Mouse (Mus musculus): ENCODE measurements around the gene Tnrc6c. TPM values are rescaled to one million over a fixed set of nuclear protein-coding genes. Genes with fewer than 3 reads are reported as not detected.

The Tnrc6c gene
- polyA plus RNA-seq, 1 experiment from 2014 or later = 20.0 TPM

- Histone ChIP-seq H3K9me3 (replicated peaks; ENCODE audit: control insufficient read depth, low read length) (no peaks in the 10 kb centered on the region), H3K4me3 (ENCODE audit: low read depth, low read length) (no peak overlapping the region), H3K9ac (ENCODE audit: low read length) (no peak overlapping the region), H3K27me3 (replicated peaks; ENCODE audit: control insufficient read depth, insufficient read depth, low read length) (no peaks in the 10 kb centered on the region), H3K4me1 (ENCODE audit: control insufficient read depth, insufficient read depth, low read length) (no peaks in the 10 kb centered on the region), H3K27ac (ENCODE audit: low read depth, low read length) (no peak overlapping the region), H3K36me3 (ENCODE audit: control insufficient read depth, insufficient read depth, low read length) (peaks cover 37% of the 10 kb centered on the region), H3K4me2 (ENCODE audit: low read length) (no peak overlapping the region)
- WGBS = 91% methylated on average over 7 of the region's 7 CpGs
- DNase-seq (ENCODE audit: low spot score) (no peak), ATAC-seq (no peak)
Observed at GRCm38 (mm10) chr11:117731470-117731869, 77.4 kb downstream of the Tnrc6c start.

- Histone ChIP-seq H3K36me3 (ENCODE audit: control insufficient read depth, insufficient read depth, low read length) (peaks cover 81% of the 10 kb centered on the region), H3K27me3 (replicated peaks; ENCODE audit: control insufficient read depth, insufficient read depth, low read length) (no peaks in the 10 kb centered on the region), H3K4me3 (ENCODE audit: low read depth, low read length) (no peak overlapping the region), H3K27ac (ENCODE audit: low read depth, low read length) (no peak overlapping the region), H3K9ac (ENCODE audit: low read length) (no peak overlapping the region), H3K9me3 (replicated peaks; ENCODE audit: control insufficient read depth, low read length) (no peaks in the 10 kb centered on the region), H3K4me2 (ENCODE audit: low read length) (no peak overlapping the region), H3K4me1 (ENCODE audit: control insufficient read depth, insufficient read depth, low read length) (no peaks in the 10 kb centered on the region)
- ATAC-seq = no peak
- 67% methylated on average over 5 of the region's 5 CpGs for WGBS
- DNase-seq (ENCODE audit: low spot score) = no peak
Observed at GRCm38 (mm10) chr11:117736037-117736689, 82.1 kb downstream of the Tnrc6c start.

GRCm38 (mm10) chr11:117738123-117738522, 84.0 kb downstream of the Tnrc6c start:
- no peak overlapping the region for H3K4me3 ChIP-seq (ENCODE audit: low read depth, low read length)
- 89% methylated on average over 5 of the region's 5 CpGs for WGBS
- no peaks in the 10 kb centered on the region for H3K9me3 ChIP-seq (replicated peaks; ENCODE audit: control insufficient read depth, low read length)
- peaks cover 93% of the 10 kb centered on the region for H3K36me3 ChIP-seq (ENCODE audit: control insufficient read depth, insufficient read depth, low read length)
- DNase-seq (ENCODE audit: low spot score) (no peak), ATAC-seq (no peak)
- H3K27me3 ChIP-seq (replicated peaks; ENCODE audit: control insufficient read depth, insufficient read depth, low read length) = no peaks in the 10 kb centered on the region
- no peak overlapping the region for H3K27ac ChIP-seq (ENCODE audit: low read depth, low read length)
- H3K4me2 ChIP-seq (ENCODE audit: low read length) = no peak overlapping the region
- no peak overlapping the region for H3K9ac ChIP-seq (ENCODE audit: low read length)
- no peaks in the 10 kb centered on the region for H3K4me1 ChIP-seq (ENCODE audit: control insufficient read depth, insufficient read depth, low read length)

DNA sequence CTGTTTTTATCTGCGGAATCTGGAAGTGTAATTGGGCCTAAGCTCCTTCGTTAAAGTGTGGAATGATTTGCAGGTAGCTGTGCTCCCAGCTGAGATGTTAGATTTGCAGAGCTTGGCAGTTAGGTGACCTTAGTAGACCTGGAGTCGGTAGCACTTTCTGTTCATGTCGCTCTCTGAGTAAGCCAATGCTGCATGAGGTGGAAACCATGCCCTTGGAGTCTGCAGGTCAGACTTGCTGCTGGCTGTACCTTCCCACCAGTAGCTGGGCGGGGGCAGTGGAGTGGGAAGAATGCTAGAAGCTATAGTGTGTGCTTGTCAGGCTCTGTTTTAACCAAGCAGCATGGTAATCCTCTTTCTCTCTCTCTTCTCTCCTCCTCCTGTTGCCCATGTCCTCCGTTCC, 87.0 kb downstream of the Tnrc6c start:
- H3K4me3 ChIP-seq (ENCODE audit: low read depth, low read length) = no peak overlapping the region
- 90% methylated on average over 6 of the region's 6 CpGs for WGBS

GRCm38 (mm10) chr11:117742243-117742642, 88.2 kb downstream of the Tnrc6c start:
- H3K4me3 ChIP-seq (ENCODE audit: low read depth, low read length) = no peak overlapping the region

More for the DNA sequence above, 87.0 kb downstream of the Tnrc6c start:
- no peak overlapping the region for H3K9ac ChIP-seq (ENCODE audit: low read length)
- no peak overlapping the region for H3K27ac ChIP-seq (ENCODE audit: low read depth, low read length)
- no peak for DNase-seq (ENCODE audit: low spot score)
- H3K4me2 ChIP-seq (ENCODE audit: low read length) = no peak overlapping the region
- H3K4me1 ChIP-seq (ENCODE audit: control insufficient read depth, insufficient read depth, low read length) = no peaks in the 10 kb centered on the region
- H3K27me3 ChIP-seq (replicated peaks; ENCODE audit: control insufficient read depth, insufficient read depth, low read length) = no peaks in the 10 kb centered on the region
- H3K9me3 ChIP-seq (replicated peaks; ENCODE audit: control insufficient read depth, low read length) = no peaks in the 10 kb centered on the region
- peaks cover 100% of the 10 kb centered on the region for H3K36me3 ChIP-seq (ENCODE audit: control insufficient read depth, insufficient read depth, low read length)
- ATAC-seq = no peak

DNA sequence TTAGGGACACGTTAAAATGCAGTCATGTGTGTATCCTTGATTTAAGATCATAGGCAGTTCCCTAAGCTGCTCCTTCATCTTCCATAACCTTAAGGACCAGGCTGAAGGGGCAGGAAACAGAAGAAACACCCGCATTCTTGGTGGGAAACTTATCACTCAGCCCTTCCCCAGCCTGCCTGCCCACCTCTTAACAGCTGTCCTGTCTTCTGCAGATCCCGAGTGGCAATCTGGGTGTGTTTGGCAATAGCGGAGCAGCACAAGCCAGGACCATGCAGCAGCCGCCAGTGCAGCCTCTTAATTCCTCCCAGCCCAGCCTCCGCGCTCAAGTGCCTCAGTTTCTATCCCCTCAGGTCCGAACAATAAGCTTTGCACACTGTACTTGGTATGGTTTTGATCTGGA, 88.6 kb downstream of the Tnrc6c start:
- Histone ChIP-seq H3K36me3 (ENCODE audit: control insufficient read depth, insufficient read depth, low read length) (peaks cover 100% of the 10 kb centered on the region), H3K4me2 (ENCODE audit: low read length) (no peak overlapping the region), H3K27ac (ENCODE audit: low read depth, low read length) (no peak overlapping the region), H3K27me3 (replicated peaks; ENCODE audit: control insufficient read depth, insufficient read depth, low read length) (no peaks in the 10 kb centered on the region), H3K4me3 (ENCODE audit: low read depth, low read length) (no peak overlapping the region), H3K9me3 (replicated peaks; ENCODE audit: control insufficient read depth, low read length) (no peaks in the 10 kb centered on the region), H3K9ac (ENCODE audit: low read length) (no peak overlapping the region), H3K4me1 (ENCODE audit: control insufficient read depth, insufficient read depth, low read length) (no peaks in the 10 kb centered on the region)
- ATAC-seq = no peak
- 92% methylated on average over 8 of the region's 8 CpGs for WGBS
- no peak for DNase-seq (ENCODE audit: low spot score)

More at GRCm38 (mm10) chr11:117742243-117742642, 88.2 kb downstream of the Tnrc6c start:
- ATAC-seq (no peak), DNase-seq (ENCODE audit: low spot score) (no peak)
- Histone ChIP-seq H3K9ac (ENCODE audit: low read length) (no peak overlapping the region), H3K4me2 (ENCODE audit: low read length) (no peak overlapping the region), H3K36me3 (ENCODE audit: control insufficient read depth, insufficient read depth, low read length) (peaks cover 100% of the 10 kb centered on the region), H3K27me3 (replicated peaks; ENCODE audit: control insufficient read depth, insufficient read depth, low read length) (no peaks in the 10 kb centered on the region), H3K27ac (ENCODE audit: low read depth, low read length) (no peak overlapping the region), H3K9me3 (replicated peaks; ENCODE audit: control insufficient read depth, low read length) (no peaks in the 10 kb centered on the region), H3K4me1 (ENCODE audit: control insufficient read depth, insufficient read depth, low read length) (no peaks in the 10 kb centered on the region)
- 90% methylated on average over 8 of the region's 8 CpGs for WGBS

GRCm38 (mm10) chr11:117743454-117744030, 89.5 kb downstream of the Tnrc6c start:
- whole genome bisulfite sequencing = 79% methylated on average over 4 of the region's 4 CpGs
- Histone ChIP-seq H3K27ac (ENCODE audit: low read depth, low read length) (no peak overlapping the region), H3K27me3 (replicated peaks; ENCODE audit: control insufficient read depth, insufficient read depth, low read length) (no peaks in the 10 kb centered on the region), H3K4me3 (ENCODE audit: low read depth, low read length) (no peak overlapping the region), H3K36me3 (ENCODE audit: control insufficient read depth, insufficient read depth, low read length) (peaks cover 99% of the 10 kb centered on the region), H3K4me1 (ENCODE audit: control insufficient read depth, insufficient read depth, low read length) (no peaks in the 10 kb centered on the region), H3K4me2 (ENCODE audit: low read length) (no peak overlapping the region), H3K9me3 (replicated peaks; ENCODE audit: control insufficient read depth, low read length) (no peaks in the 10 kb centered on the region), H3K9ac (ENCODE audit: low read length) (no peak overlapping the region)
- no peak for ATAC-seq
- DNase-seq (ENCODE audit: low spot score) = no peak

GRCm38 (mm10) chr11:117748628-117749027, 94.5 kb downstream of the Tnrc6c start:
- DNase-seq (ENCODE audit: low spot score) (no peak), ATAC-seq (no peak)
- Histone ChIP-seq H3K4me2 (ENCODE audit: low read length) (no peak overlapping the region), H3K27me3 (replicated peaks; ENCODE audit: control insufficient read depth, insufficient read depth, low read length) (no peaks in the 10 kb centered on the region), H3K4me1 (ENCODE audit: control insufficient read depth, insufficient read depth, low read length) (no peaks in the 10 kb centered on the region), H3K9ac (ENCODE audit: low read length) (no peak overlapping the region), H3K9me3 (replicated peaks; ENCODE audit: control insufficient read depth, low read length) (no peaks in the 10 kb centered on the region), H3K4me3 (ENCODE audit: low read depth, low read length) (no peak overlapping the region), H3K36me3 (ENCODE audit: control insufficient read depth, insufficient read depth, low read length) (peaks cover 97% of the 10 kb centered on the region), H3K27ac (ENCODE audit: low read depth, low read length) (no peak overlapping the region)
- 88% methylated on average over 4 of the region's 4 CpGs for WGBS

DNA sequence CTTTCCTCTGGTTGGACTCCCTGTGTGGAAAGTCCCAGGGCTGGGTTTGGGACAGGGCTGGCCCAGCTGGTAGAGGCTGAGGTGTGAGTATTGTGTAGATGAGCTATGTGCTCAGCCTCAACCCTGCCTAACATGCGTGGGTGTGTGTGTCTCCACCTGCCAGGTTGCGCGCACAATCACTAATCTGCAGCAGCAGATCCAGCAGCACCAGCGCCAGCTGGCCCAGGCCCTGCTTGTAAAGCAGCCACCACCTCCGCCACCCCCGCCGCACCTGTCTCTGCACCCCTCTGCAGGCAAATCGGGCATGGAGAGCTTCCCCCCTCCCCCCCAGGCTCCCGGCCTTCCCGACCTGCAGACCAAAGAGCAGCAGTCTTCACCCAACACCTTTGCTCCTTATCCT, 95.3 kb downstream of the Tnrc6c start:
- ATAC-seq = no peak
- H3K9me3 ChIP-seq (replicated peaks; ENCODE audit: control insufficient read depth, low read length) = no peaks in the 10 kb centered on the region
- no peak for DNase-seq (ENCODE audit: low spot score)
- no peaks in the 10 kb centered on the region for H3K4me1 ChIP-seq (ENCODE audit: control insufficient read depth, insufficient read depth, low read length)
- WGBS = 95% methylated on average over 10 of the region's 10 CpGs
- no peaks in the 10 kb centered on the region for H3K27me3 ChIP-seq (replicated peaks; ENCODE audit: control insufficient read depth, insufficient read depth, low read length)
- no peak overlapping the region for H3K9ac ChIP-seq (ENCODE audit: low read length)
- no peak overlapping the region for H3K4me3 ChIP-seq (ENCODE audit: low read depth, low read length)
- H3K4me2 ChIP-seq (ENCODE audit: low read length) = no peak overlapping the region
- H3K27ac ChIP-seq (ENCODE audit: low read depth, low read length) = no peak overlapping the region
- peaks cover 97% of the 10 kb centered on the region for H3K36me3 ChIP-seq (ENCODE audit: control insufficient read depth, insufficient read depth, low read length)
